Mouse (Mus musculus): ENCODE data around the gene Mreg.
A peak's percentile ranks its signal among the peaks of the same experiment; 100 is the strongest.
"Not testable (repeated sequence)": the region's sequence is repeated elsewhere in the genome, so short reads cannot be mapped to it uniquely, and the experiment has no call there.

Gene Mreg

GRCm38 (mm10) chr1:72211701-72212699, at the start of gene Mreg:
Gene Mreg, minus strand, starts transcription at chr1:72212307.
- peak; percentile 79 for DNase-seq (ENCODE audit: low read depth, low spot score)

GRCm38 (mm10) chr1:72256381-72257256, 44.5 kb upstream of the Mreg start:
- no peak for DNase-seq (ENCODE audit: low read depth, low spot score)

GRCm38 (mm10) chr1:72255854-72256175, 43.7 kb upstream of the Mreg start:
- DNase-seq (ENCODE audit: low read depth, low spot score), result no peak

- peak; percentile 88 for DNase-seq (ENCODE audit: low read depth, low spot score)
Measured at GRCm38 (mm10) chr1:72255062-72255853, 43.2 kb upstream of the Mreg start.

- peak; percentile 93 for DNase-seq (ENCODE audit: low read depth, low spot score)
Measured at GRCm38 (mm10) chr1:72254545-72255061, 42.5 kb upstream of the Mreg start.

- DNase-seq (ENCODE audit: low read depth, low spot score), result peak; percentile 10
Measured at GRCm38 (mm10) chr1:72253881-72254491, 41.9 kb upstream of the Mreg start.

- DNase-seq (ENCODE audit: low read depth, low spot score), result no peak
Measured at GRCm38 (mm10) chr1:72251806-72252205, 39.7 kb upstream of the Mreg start.

- not testable (repeated sequence) for DNase-seq (ENCODE audit: low read depth, low spot score)
Measured at GRCm38 (mm10) chr1:72248226-72248737, 36.2 kb upstream of the Mreg start.

- peak; percentile 83 for DNase-seq (ENCODE audit: low read depth, low spot score)
Measured at GRCm38 (mm10) chr1:72244317-72245036, 32.4 kb upstream of the Mreg start.

GRCm38 (mm10) chr1:72243656-72244316, 31.7 kb upstream of the Mreg start:
- DNase-seq (ENCODE audit: low read depth, low spot score), result peak; percentile 97

GRCm38 (mm10) chr1:72242581-72243143, 30.6 kb upstream of the Mreg start:
- no peak for DNase-seq (ENCODE audit: low read depth, low spot score)

GRCm38 (mm10) chr1:72239113-72239512, 27.0 kb upstream of the Mreg start:
- not testable (repeated sequence) for DNase-seq (ENCODE audit: low read depth, low spot score)

GRCm38 (mm10) chr1:72238016-72238580, 26.0 kb upstream of the Mreg start:
- DNase-seq (ENCODE audit: low read depth, low spot score), result no peak

- peak; percentile 43 for DNase-seq (ENCODE audit: low read depth, low spot score)
Measured at GRCm38 (mm10) chr1:72237007-72237775, 25.1 kb upstream of the Mreg start.

GRCm38 (mm10) chr1:72236363-72237006, 24.4 kb upstream of the Mreg start:
- peak; percentile 78 for DNase-seq (ENCODE audit: low read depth, low spot score)

GRCm38 (mm10) chr1:72232592-72232991, 20.5 kb upstream of the Mreg start:
- not testable (repeated sequence) for DNase-seq (ENCODE audit: low read depth, low spot score)

- no peak for DNase-seq (ENCODE audit: low read depth, low spot score)
Measured at GRCm38 (mm10) chr1:72228974-72229373, 16.9 kb upstream of the Mreg start.

Measured in mesoderm, embryonic 11.5 days (tissue).